Mouse (Mus musculus): ENCODE data around the gene Pvalb. TPM values are rescaled to one million over a fixed set of nuclear protein-coding genes. Genes with fewer than 3 reads are reported as not detected.

Gene Pvalb
- polyA plus RNA-seq, 1 experiment from 2014 or later, result not detected

GRCm38 (mm10) chr15:78243774-78244173, 37.6 kb upstream of the Pvalb start:
- peaks cover 15% of the 10 kb centered on the region; the same call in 1 of the 2 replicates for H3K4me1 ChIP-seq (ENCODE audit: insufficient read depth)
- TF ChIP-seq CTCF (IDR thresholded peaks at IDR 0.05; ENCODE audit: low read depth), result no peak
- DNase-seq (peak; percentile 80), ATAC-seq (ENCODE audit: insufficient read depth) (peak; percentile 32; the same call in 1 of the 2 replicates)
- no peaks in the 10 kb centered on the region for H3K36me3 ChIP-seq (ENCODE audit: insufficient read depth)
- no peak overlapping the region for H3K9ac ChIP-seq
- peak overlapping the region; percentile 4; the same call in 1 of the 2 replicates for H3K27ac ChIP-seq (ENCODE audit: low read depth)
- 44% methylated on average over 6 of the region's 6 CpGs for WGBS
- no peaks in the 10 kb centered on the region for H3K9me3 ChIP-seq (ENCODE audit: low read depth, low read length)
- H3K27me3 ChIP-seq (ENCODE audit: insufficient read depth, low read length), result no peaks in the 10 kb centered on the region
- no peak overlapping the region for H3K4me2 ChIP-seq
- no peak overlapping the region for H3K4me3 ChIP-seq (ENCODE audit: low read depth, low read length)

- Histone ChIP-seq H3K4me2 (no peak overlapping the region), H3K36me3 (ENCODE audit: insufficient read depth) (no peaks in the 10 kb centered on the region), H3K4me3 (ENCODE audit: low read depth, low read length) (no peak overlapping the region), H3K27ac (ENCODE audit: low read depth) (no peak overlapping the region; the same call in 1 of the 2 replicates), H3K9ac (no peak overlapping the region), H3K9me3 (ENCODE audit: low read depth, low read length) (no peaks in the 10 kb centered on the region), H3K27me3 (ENCODE audit: insufficient read depth, low read length) (no peaks in the 10 kb centered on the region), H3K4me1 (ENCODE audit: insufficient read depth) (peaks cover 15% of the 10 kb centered on the region; the same call in 1 of the 2 replicates)
- no peak for TF ChIP-seq CTCF (IDR thresholded peaks at IDR 0.05; ENCODE audit: low read depth)
- WGBS, result 73% methylated on average over 8 of the region's 8 CpGs
- ATAC-seq (ENCODE audit: insufficient read depth), result no peak
- DNase-seq, result no peak
Observed at GRCm38 (mm10) chr15:78243061-78243460, 36.9 kb upstream of the Pvalb start.

GRCm38 (mm10) chr15:78241335-78241734, 35.1 kb upstream of the Pvalb start:
- WGBS, result 36% methylated on average over 11 of the region's 11 CpGs
- no peak for TF ChIP-seq CTCF (IDR thresholded peaks at IDR 0.05; ENCODE audit: low read depth)

GRCm38 (mm10) chr15:78239956-78240617, 33.9 kb upstream of the Pvalb start:
- H3K36me3 ChIP-seq (ENCODE audit: insufficient read depth), result no peaks in the 10 kb centered on the region
- 59% methylated on average over 14 of the region's 14 CpGs for WGBS
- H3K27me3 ChIP-seq (ENCODE audit: insufficient read depth, low read length), result no peaks in the 10 kb centered on the region
- ATAC-seq (ENCODE audit: insufficient read depth) (no peak), DNase-seq (no peak)
- TF ChIP-seq CTCF (IDR thresholded peaks at IDR 0.05; ENCODE audit: low read depth), result no peak
- H3K9me3 ChIP-seq (ENCODE audit: low read depth, low read length), result no peaks in the 10 kb centered on the region
- 0 out of 2 replicates have a peak, but pooled peaks cover 2% of the 10 kb centered on the region for H3K4me1 ChIP-seq (ENCODE audit: insufficient read depth)
- H3K4me2 ChIP-seq, result no peak overlapping the region
- H3K4me3 ChIP-seq (ENCODE audit: low read depth, low read length), result no peak overlapping the region
- H3K27ac ChIP-seq (ENCODE audit: low read depth), result no peak overlapping the region
- H3K9ac ChIP-seq, result no peak overlapping the region

More at GRCm38 (mm10) chr15:78241335-78241734, 35.1 kb upstream of the Pvalb start:
- Histone ChIP-seq H3K27me3 (ENCODE audit: insufficient read depth, low read length) (no peaks in the 10 kb centered on the region), H3K9ac (no peak overlapping the region), H3K4me3 (ENCODE audit: low read depth, low read length) (no peak overlapping the region), H3K36me3 (ENCODE audit: insufficient read depth) (no peaks in the 10 kb centered on the region), H3K9me3 (ENCODE audit: low read depth, low read length) (no peaks in the 10 kb centered on the region), H3K4me2 (no peak overlapping the region), H3K27ac (ENCODE audit: low read depth) (no peak overlapping the region), H3K4me1 (ENCODE audit: insufficient read depth) (peaks cover 7% of the 10 kb centered on the region; the same call in 1 of the 2 replicates)
- ATAC-seq (ENCODE audit: insufficient read depth) (no peak), DNase-seq (no peak)

- peak; percentile 97 for TF ChIP-seq CTCF (IDR thresholded peaks at IDR 0.05; ENCODE audit: low read depth)
- H3K9ac ChIP-seq, result no peak overlapping the region
- DNase-seq (peak; percentile 89), ATAC-seq (ENCODE audit: insufficient read depth) (no peak)
- H3K27ac ChIP-seq (ENCODE audit: low read depth), result no peak overlapping the region
- H3K27me3 ChIP-seq (ENCODE audit: insufficient read depth, low read length), result no peaks in the 10 kb centered on the region
- no peak overlapping the region for H3K4me2 ChIP-seq
- no peak overlapping the region for H3K4me3 ChIP-seq (ENCODE audit: low read depth, low read length)
- WGBS, result 17% methylated on average over 10 of the region's 10 CpGs
- no peaks in the 10 kb centered on the region for H3K9me3 ChIP-seq (ENCODE audit: low read depth, low read length)
- no peaks in the 10 kb centered on the region for H3K36me3 ChIP-seq (ENCODE audit: insufficient read depth)
- H3K4me1 ChIP-seq (ENCODE audit: insufficient read depth), result 0 out of 2 replicates have a peak, but pooled peaks cover 2% of the 10 kb centered on the region
Observed at GRCm38 (mm10) chr15:78239453-78239852, 33.3 kb upstream of the Pvalb start.

- DNase-seq (no peak), ATAC-seq (ENCODE audit: insufficient read depth) (no peak)
- H3K27me3 ChIP-seq (ENCODE audit: insufficient read depth, low read length), result no peaks in the 10 kb centered on the region
- H3K4me2 ChIP-seq, result no peak overlapping the region
- H3K4me1 ChIP-seq (ENCODE audit: insufficient read depth), result 0 out of 2 replicates have a peak, but pooled peaks cover 3% of the 10 kb centered on the region
- TF ChIP-seq CTCF (IDR thresholded peaks at IDR 0.05; ENCODE audit: low read depth), result no peak
- 72% methylated on average over 5 of the region's 5 CpGs for WGBS
- no peak overlapping the region for H3K27ac ChIP-seq (ENCODE audit: low read depth)
- no peaks in the 10 kb centered on the region for H3K36me3 ChIP-seq (ENCODE audit: insufficient read depth)
- H3K9me3 ChIP-seq (ENCODE audit: low read depth, low read length), result no peaks in the 10 kb centered on the region
- no peak overlapping the region for H3K9ac ChIP-seq
- H3K4me3 ChIP-seq (ENCODE audit: low read depth, low read length), result no peak overlapping the region
Observed at GRCm38 (mm10) chr15:78234823-78235509, 28.8 kb upstream of the Pvalb start.
